Mouse (Mus musculus) kidney, adult 2 months (tissue): ENCODE data around the gene Ism1.

ENCODE experiments used
- CTCF ChIP-seq: fragments of 200-500 bp; conservative IDR thresholded peaks from 2 replicates; pipeline ENCODE4 v1.5.1; 2011; ENCODE audit warnings: low read depth, mild to moderate bottlenecking, control low read depth, low read length, moderate library complexity, mixed read lengths; ENCODE audit not compliant: insufficient read depth, insufficient read length
- POLR2A ChIP-seq: fragments of 200-500 bp; IDR thresholded peaks from one replicate; pipeline ENCODE4 v1.6.1; 2011; ENCODE audit warnings: low read depth, low read length, control low read depth

- TF ChIP-seq CTCF (no peak), POLR2A (no peak)
Observed at GRCm38 (mm10) chr2:139724202-139724838, 46.3 kb downstream of the Ism1 start.
